Mouse (Mus musculus): ENCODE measurements around the gene Larp1b. TPM values are rescaled to one million over a fixed set of nuclear protein-coding genes. Genes with fewer than 3 reads are reported as not detected.
"Not testable (repeated sequence)": the region's sequence is repeated elsewhere in the genome, so short reads cannot be mapped to it uniquely, and the experiment has no call there.

Larp1b gene
- 9.8 and 11.2 TPM in 2 replicates for polyA plus RNA-seq (2014; fragmentation: Nextera tagmentation; extraction: Ambion mirVana)

GRCm38 (mm10) chr3:40949170-40949902 is at the start of gene Larp1b:
Gene Larp1b (plus strand): TSS chr3:40949828.
- H3K4me1 ChIP-seq (ENCODE audit: control insufficient read depth, insufficient read depth, low read length), result no peaks in the 10 kb centered on the region
- peak within 1 kb of the TSS; percentile 96 for H3K4me2 ChIP-seq
- peak within 1 kb of the TSS; percentile 83 for H3K4me3 ChIP-seq (ENCODE audit: low read depth, low read length)
- peak; percentile 95 for ATAC-seq (replicated peaks; ENCODE audit: insufficient number of reproducible peaks, low FRiP score, low TSS enrichment)
- peak within 1 kb of the TSS; percentile 81 for H3K9ac ChIP-seq (ENCODE audit: low read depth, low read length)
- H3K27ac ChIP-seq (ENCODE audit: low read depth, low read length), result peak within 1 kb of the TSS; percentile 85
- no peaks in the 10 kb centered on the region; the same call in 1 of the 2 replicates for H3K27me3 ChIP-seq (ENCODE audit: control insufficient read depth, insufficient read depth, low read length)
- no peaks in the 10 kb centered on the region for H3K9me3 ChIP-seq (replicated peaks; ENCODE audit: control insufficient read depth, low read length)
- no peaks in the 10 kb centered on the region for H3K36me3 ChIP-seq (ENCODE audit: control insufficient read depth, insufficient read depth, low read length)
- under 1% methylated on average over 66 of the region's 66 CpGs for WGBS (ENCODE audit: insufficient replicate concordance)

GRCm38 (mm10) chr3:40902443-40902842 is 47.2 kb upstream of the Larp1b start, which contains the start of gene 1700034I23Rik:
Gene 1700034I23Rik (minus strand): TSS chr3:40902543.
- H3K27ac ChIP-seq (ENCODE audit: low read depth, low read length); H3K36me3 ChIP-seq (ENCODE audit: control insufficient read depth, insufficient read depth, low read length); H3K4me3 ChIP-seq (ENCODE audit: low read depth, low read length); H3K4me2 ChIP-seq; H3K4me1 ChIP-seq (ENCODE audit: control insufficient read depth, insufficient read depth, low read length); H3K9me3 ChIP-seq (replicated peaks; ENCODE audit: control insufficient read depth, low read length); ATAC-seq (replicated peaks; ENCODE audit: insufficient number of reproducible peaks, low FRiP score, low TSS enrichment); H3K9ac ChIP-seq (ENCODE audit: low read depth, low read length); H3K27me3 ChIP-seq (ENCODE audit: control insufficient read depth, insufficient read depth, low read length): not testable (repeated sequence)
- 91% methylated on average over 5 of the region's 10 CpGs for WGBS (ENCODE audit: insufficient replicate concordance)

- Histone ChIP-seq H3K27ac (ENCODE audit: low read depth, low read length) (no peak overlapping the region), H3K4me1 (ENCODE audit: control insufficient read depth, insufficient read depth, low read length) (no peaks in the 10 kb centered on the region), H3K9me3 (replicated peaks; ENCODE audit: control insufficient read depth, low read length) (no peaks in the 10 kb centered on the region), H3K4me2 (no peak overlapping the region), H3K4me3 (ENCODE audit: low read depth, low read length) (no peak overlapping the region), H3K9ac (ENCODE audit: low read depth, low read length) (no peak overlapping the region), H3K36me3 (ENCODE audit: control insufficient read depth, insufficient read depth, low read length) (peaks cover 7% of the 10 kb centered on the region), H3K27me3 (ENCODE audit: control insufficient read depth, insufficient read depth, low read length) (no peaks in the 10 kb centered on the region)
- no peak for ATAC-seq (replicated peaks; ENCODE audit: insufficient number of reproducible peaks, low FRiP score, low TSS enrichment)
- 71% methylated on average over 5 of the region's 5 CpGs for WGBS (ENCODE audit: insufficient replicate concordance)
Observed at GRCm38 (mm10) chr3:40938189-40938588, 11.4 kb upstream of the Larp1b start.

- Histone ChIP-seq H3K36me3 (ENCODE audit: control insufficient read depth, insufficient read depth, low read length) (peaks cover 6% of the 10 kb centered on the region), H3K9me3 (replicated peaks; ENCODE audit: control insufficient read depth, low read length) (no peaks in the 10 kb centered on the region), H3K4me2 (no peak overlapping the region), H3K4me1 (ENCODE audit: control insufficient read depth, insufficient read depth, low read length) (no peaks in the 10 kb centered on the region), H3K9ac (ENCODE audit: low read depth, low read length) (no peak overlapping the region), H3K27me3 (ENCODE audit: control insufficient read depth, insufficient read depth, low read length) (no peaks in the 10 kb centered on the region), H3K27ac (ENCODE audit: low read depth, low read length) (no peak overlapping the region), H3K4me3 (ENCODE audit: low read depth, low read length) (no peak overlapping the region)
- WGBS (ENCODE audit: insufficient replicate concordance), result 94% methylated on average over 4 of the region's 4 CpGs
- ATAC-seq (replicated peaks; ENCODE audit: insufficient number of reproducible peaks, low FRiP score, low TSS enrichment), result no peak
Observed at GRCm38 (mm10) chr3:40938592-40938991, 11.0 kb upstream of the Larp1b start.

GRCm38 (mm10) chr3:40939019-40939418 is 10.6 kb upstream of the Larp1b start:
- H3K36me3 ChIP-seq (ENCODE audit: control insufficient read depth, insufficient read depth, low read length), result peaks cover 2% of the 10 kb centered on the region
- H3K9ac ChIP-seq (ENCODE audit: low read depth, low read length), result no peak overlapping the region
- no peaks in the 10 kb centered on the region for H3K4me1 ChIP-seq (ENCODE audit: control insufficient read depth, insufficient read depth, low read length)
- H3K4me3 ChIP-seq (ENCODE audit: low read depth, low read length), result no peak overlapping the region
- no peak for ATAC-seq (replicated peaks; ENCODE audit: insufficient number of reproducible peaks, low FRiP score, low TSS enrichment)
- H3K4me2 ChIP-seq, result no peak overlapping the region
- H3K27me3 ChIP-seq (ENCODE audit: control insufficient read depth, insufficient read depth, low read length), result no peaks in the 10 kb centered on the region
- no peak overlapping the region for H3K27ac ChIP-seq (ENCODE audit: low read depth, low read length)
- H3K9me3 ChIP-seq (replicated peaks; ENCODE audit: control insufficient read depth, low read length), result no peaks in the 10 kb centered on the region

GRCm38 (mm10) chr3:40949903-40950600 is 424 bp downstream of the Larp1b start:
- H3K9me3 ChIP-seq (replicated peaks; ENCODE audit: control insufficient read depth, low read length), result no peaks in the 10 kb centered on the region
- peak overlapping the region; percentile 85 for H3K27ac ChIP-seq (ENCODE audit: low read depth, low read length)
- no peaks in the 10 kb centered on the region for H3K4me1 ChIP-seq (ENCODE audit: control insufficient read depth, insufficient read depth, low read length)
- peak; percentile 41 for ATAC-seq (replicated peaks; ENCODE audit: insufficient number of reproducible peaks, low FRiP score, low TSS enrichment)
- no peaks in the 10 kb centered on the region; the same call in 1 of the 2 replicates for H3K27me3 ChIP-seq (ENCODE audit: control insufficient read depth, insufficient read depth, low read length)
- peak overlapping the region; percentile 81 for H3K9ac ChIP-seq (ENCODE audit: low read depth, low read length)
- H3K4me3 ChIP-seq (ENCODE audit: low read depth, low read length), result peak overlapping the region; percentile 83
- H3K4me2 ChIP-seq, result peak overlapping the region; percentile 96
- H3K36me3 ChIP-seq (ENCODE audit: control insufficient read depth, insufficient read depth, low read length), result no peaks in the 10 kb centered on the region
- under 1% methylated on average over 80 of the region's 118 CpGs for WGBS (ENCODE audit: insufficient replicate concordance)

- no peaks in the 10 kb centered on the region for H3K4me1 ChIP-seq (ENCODE audit: control insufficient read depth, insufficient read depth, low read length)
- peak overlapping the region; percentile 83 for H3K4me3 ChIP-seq (ENCODE audit: low read depth, low read length)
- H3K36me3 ChIP-seq (ENCODE audit: control insufficient read depth, insufficient read depth, low read length), result no peaks in the 10 kb centered on the region
- under 1% methylated on average over 43 of the region's 43 CpGs for WGBS (ENCODE audit: insufficient replicate concordance)
- H3K9me3 ChIP-seq (replicated peaks; ENCODE audit: control insufficient read depth, low read length), result no peaks in the 10 kb centered on the region
- peak; percentile 20; the same call in 1 of the 2 replicates for ATAC-seq (replicated peaks; ENCODE audit: insufficient number of reproducible peaks, low FRiP score, low TSS enrichment)
- H3K27ac ChIP-seq (ENCODE audit: low read depth, low read length), result peak overlapping the region; percentile 85
- H3K4me2 ChIP-seq, result peak overlapping the region; percentile 96
- peak overlapping the region; percentile 81 for H3K9ac ChIP-seq (ENCODE audit: low read depth, low read length)
- H3K27me3 ChIP-seq (ENCODE audit: control insufficient read depth, insufficient read depth, low read length), result no peaks in the 10 kb centered on the region; the same call in 1 of the 2 replicates
Observed at GRCm38 (mm10) chr3:40950601-40951201, 1.1 kb downstream of the Larp1b start.

GRCm38 (mm10) chr3:40951365-40951764 is 1.7 kb downstream of the Larp1b start:
- H3K27ac ChIP-seq (ENCODE audit: low read depth, low read length), result no peak overlapping the region
- ATAC-seq (replicated peaks; ENCODE audit: insufficient number of reproducible peaks, low FRiP score, low TSS enrichment), result no peak
- H3K9me3 ChIP-seq (replicated peaks; ENCODE audit: control insufficient read depth, low read length), result no peaks in the 10 kb centered on the region

More at GRCm38 (mm10) chr3:40951365-40951764, 1.7 kb downstream of the Larp1b start:
- WGBS (ENCODE audit: insufficient replicate concordance), result 15% methylated on average over 7 of the region's 7 CpGs
- H3K4me1 ChIP-seq (ENCODE audit: control insufficient read depth, insufficient read depth, low read length), result no peaks in the 10 kb centered on the region
- H3K27me3 ChIP-seq (ENCODE audit: control insufficient read depth, insufficient read depth, low read length), result no peaks in the 10 kb centered on the region; the same call in 1 of the 2 replicates
- H3K4me2 ChIP-seq, result peak overlapping the region; percentile 96
- H3K9ac ChIP-seq (ENCODE audit: low read depth, low read length), result peak overlapping the region; percentile 81
- peak overlapping the region; percentile 83 for H3K4me3 ChIP-seq (ENCODE audit: low read depth, low read length)
- H3K36me3 ChIP-seq (ENCODE audit: control insufficient read depth, insufficient read depth, low read length), result no peaks in the 10 kb centered on the region
